7 mouse cellular contexts compared by ENCODE assay signal in genomic region chr4:140631276-140631849, GRCm38 (mm10). TPM values are rescaled to one million over a fixed set of nuclear protein-coding genes. Genes with fewer than 3 reads are reported as not detected.
A peak's percentile ranks its signal among the peaks of the same experiment; 100 is the strongest.
DNase-seq lines count a peak whose midpoint lies in the region; ATAC-seq and TF ChIP-seq lines count a peak whose summit lies in the region.

No protein-coding gene starts in this region.

- DNase-seq in liver, adult 2 months (ENCODE audit: extremely low read depth, low read depth, low spot score), result peak; percentile 41
- DNase-seq in heart, postnatal 0 days (ENCODE audit: low spot score), result no peak
- DNase-seq in urinary bladder, adult 2 months (ENCODE audit: low spot score), result no peak
- no peak for DNase-seq in cerebellum, postnatal 4 days (ENCODE audit: low spot score in 2 of 2)

- no peak for TF ChIP-seq EP300 in heart, postnatal 0 days (IDR thresholded peaks at IDR 0.05; ENCODE audit: low read depth)

- TF ChIP-seq CTCF in liver, adult 2 months (IDR thresholded peaks at IDR 0.05; ENCODE audit: low read depth, low read length), result no peak
- TF ChIP-seq CTCF in bone marrow macrophage, adult 2 months (IDR thresholded peaks at IDR 0.05; ENCODE audit: low read depth, low read length), result no peak
- no peak for TF ChIP-seq CTCF in heart, postnatal 0 days (IDR thresholded peaks at IDR 0.05; ENCODE audit: low read depth)

- no peak for TF ChIP-seq POLR2A in liver, adult 2 months (IDR thresholded peaks at IDR 0.05; ENCODE audit: extremely low read depth, insufficient read depth, low read length)
- TF ChIP-seq POLR2A in bone marrow macrophage, adult 2 months (IDR thresholded peaks at IDR 0.05; ENCODE audit: borderline replicate concordance, low read depth, low read length), result no peak

- WGBS in liver, adult 2 months, result 17% methylated on average over 6 of the region's 6 CpGs
- WGBS in liver, embryonic 12.5 days (ENCODE audit: insufficient replicate concordance), result 67% methylated on average over 6 of the region's 6 CpGs
- 68% methylated on average over 6 of the region's 6 CpGs for WGBS in heart, postnatal 0 days

- H3K4me2 ChIP-seq in liver, embryonic 12.5 days, result no peak overlapping the region
- peak overlapping the region; percentile 28; the same call in 1 of the 2 replicates for H3K4me2 ChIP-seq in heart, postnatal 0 days (ENCODE audit: low read depth, low read length)

- no peak for ATAC-seq in liver, embryonic 12.5 days
- no peak for ATAC-seq in heart, postnatal 0 days (ENCODE audit: insufficient read depth, low read depth)
- peak; percentile 47; the same call in 1 of the 2 replicates for ATAC-seq in megakaryocyte progenitor cell, adult 5-6 weeks (replicated peaks; ENCODE audit: poor library complexity)

- no peaks in the 10 kb centered on the region for H3K79me2 ChIP-seq in liver, adult 2 months (ENCODE audit: control insufficient read depth, insufficient read depth, low read length)

- H3K9ac ChIP-seq in liver, adult 2 months (ENCODE audit: low read depth, low read length), result no peak overlapping the region
- H3K9ac ChIP-seq in liver, embryonic 12.5 days, result no peak overlapping the region
- peak overlapping the region; percentile 49; the same call in 1 of the 2 replicates for H3K9ac ChIP-seq in heart, postnatal 0 days (replicated peaks; ENCODE audit: low read depth, low read length)

- no peaks in the 10 kb centered on the region for H3K36me3 ChIP-seq in liver, adult 2 months (ENCODE audit: control insufficient read depth, insufficient read depth, low read length)
- no peaks in the 10 kb centered on the region for H3K36me3 ChIP-seq in liver, embryonic 12.5 days
- H3K36me3 ChIP-seq in heart, postnatal 0 days (replicated peaks; ENCODE audit: control insufficient read depth, insufficient read depth, low read length), result no peaks in the 10 kb centered on the region

- H3K27me3 ChIP-seq in liver, adult 2 months (ENCODE audit: control insufficient read depth, insufficient read depth, low read length), result no peaks in the 10 kb centered on the region
- no peaks in the 10 kb centered on the region for H3K27me3 ChIP-seq in liver, embryonic 12.5 days (replicated peaks)
- H3K27me3 ChIP-seq in heart, postnatal 0 days (ENCODE audit: control insufficient read depth, insufficient read depth, low read length), result no peaks in the 10 kb centered on the region

- peak overlapping the region; percentile 55 for H3K27ac ChIP-seq in liver, adult 2 months (replicated peaks; ENCODE audit: insufficient read depth, low read depth, low read length)
- no peak overlapping the region for H3K27ac ChIP-seq in liver, embryonic 12.5 days
- H3K27ac ChIP-seq in bone marrow macrophage, adult 2 months (ENCODE audit: insufficient read depth, low read depth, low read length), result peak overlapping the region; percentile 48; the same call in 1 of the 2 replicates
- peak overlapping the region; percentile 77 for H3K27ac ChIP-seq in heart, postnatal 0 days (ENCODE audit: low read depth)

- no peaks in the 10 kb centered on the region for H3K9me3 ChIP-seq in liver, embryonic 12.5 days (replicated peaks)
- H3K9me3 ChIP-seq in heart, postnatal 0 days (replicated peaks; ENCODE audit: control insufficient read depth, low read length), result no peaks in the 10 kb centered on the region

- peaks cover 7% of the 10 kb centered on the region for H3K4me1 ChIP-seq in liver, adult 2 months (ENCODE audit: control insufficient read depth, insufficient read depth, low read length)
- H3K4me1 ChIP-seq in liver, embryonic 12.5 days, result peaks cover 24% of the 10 kb centered on the region
- H3K4me1 ChIP-seq in bone marrow macrophage, adult 2 months (ENCODE audit: control insufficient read depth, insufficient read depth, low read length), result peaks cover 28% of the 10 kb centered on the region
- peaks cover 11% of the 10 kb centered on the region for H3K4me1 ChIP-seq in heart, postnatal 0 days (ENCODE audit: control insufficient read depth, insufficient read depth)

- no peak overlapping the region for H3K4me3 ChIP-seq in liver, adult 2 months (ENCODE audit: insufficient read depth, low read depth, low read length)
- H3K4me3 ChIP-seq in liver, embryonic 12.5 days, result no peak overlapping the region
- H3K4me3 ChIP-seq in bone marrow macrophage, adult 2 months (ENCODE audit: insufficient read depth, low read length), result no peak overlapping the region
- no peak overlapping the region for H3K4me3 ChIP-seq in heart, postnatal 0 days (ENCODE audit: low read depth, low read length)

RNA-seq across cellular contexts. Expression of gene Arhgef10l, which starts 34.4 kb away (rescaled TPM):
- total RNA-seq in liver, adult 2 months (2014; rRNA removed), result 17.7 and 25.5 TPM in 2 replicates
- 54.4 and 69.9 TPM in 2 replicates for polyA plus RNA-seq in liver, adult 2 months (2012; rRNA removed)
- 3.5 and 3.7 TPM in 2 replicates for polyA plus RNA-seq in liver, embryonic 12.5 days (2016; fragmentation: Nextera tagmentation; extraction: Ambion mirVana)
- 71.0 and 85.4 TPM in 2 replicates for polyA plus RNA-seq in bone marrow macrophage, adult 2 months (2012; ENCODE audit: insufficient read depth, insufficient read length, missing spikeins)
- total RNA-seq in heart, postnatal 0 days (2014; rRNA removed; ENCODE audit: low replicate concordance), result 46.8 and 52.8 TPM in 2 replicates
- polyA plus RNA-seq in heart, postnatal 0 days (2015; fragmentation: Nextera tagmentation; extraction: Ambion mirVana), result 12.1 and 15.4 TPM in 2 replicates
- total RNA-seq in megakaryocyte progenitor cell, adult 5-6 weeks (2015), result 1.1 and 3.8 TPM in 2 replicates
- 2.6 and 8.5 TPM in 2 replicates for total RNA-seq in megakaryocyte progenitor cell, adult 5-6 weeks (2017)
- polyA plus RNA-seq in urinary bladder, adult 2 months (2012; rRNA removed), result 30.0 and 30.8 TPM in 2 replicates
